Mouse (Mus musculus) urinary bladder, postnatal 10 days (tissue): ENCODE measurements around the gene 6330403K07Rik.

Experiments
- DNase-seq: peaks from one replicate; pipeline ENCODE4 v3.0.0; 2022; ENCODE audit warnings: low spot score

Gene 6330403K07Rik

DNA sequence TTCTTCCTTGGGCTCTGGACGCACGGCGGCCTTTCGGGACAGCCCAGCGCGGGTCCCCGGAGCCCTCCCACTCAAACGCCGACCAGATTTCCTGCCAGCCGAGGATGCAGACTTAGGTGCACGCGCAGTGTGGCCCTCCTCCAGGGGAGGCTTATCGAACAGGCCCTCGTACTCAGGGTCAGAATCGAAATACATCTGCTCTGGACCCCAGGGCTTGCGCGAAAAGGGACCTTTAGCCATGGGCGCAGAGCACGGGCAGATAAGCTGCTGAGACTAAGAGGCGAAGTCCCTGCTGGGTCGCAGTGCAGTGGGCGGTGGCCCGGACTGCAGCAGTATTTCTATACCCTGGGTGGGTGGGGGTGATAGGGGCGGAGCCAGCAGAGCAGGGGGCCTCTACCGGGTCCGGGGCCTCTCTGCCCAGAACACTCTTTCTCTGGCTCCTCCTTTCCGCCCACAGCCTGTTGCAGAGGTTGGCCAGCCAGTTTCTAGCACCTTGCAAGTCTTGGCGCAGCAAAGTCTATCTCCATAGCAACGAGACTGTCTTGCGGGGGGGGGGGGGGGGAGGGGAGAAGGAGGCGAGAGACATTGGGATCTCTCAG, at the start of gene 6330403K07Rik:
TSS of gene 6330403K07Rik (minus strand) at position 351 of the 599 bp plus-strand sequence.
- no peak for DNase-seq

DNA sequence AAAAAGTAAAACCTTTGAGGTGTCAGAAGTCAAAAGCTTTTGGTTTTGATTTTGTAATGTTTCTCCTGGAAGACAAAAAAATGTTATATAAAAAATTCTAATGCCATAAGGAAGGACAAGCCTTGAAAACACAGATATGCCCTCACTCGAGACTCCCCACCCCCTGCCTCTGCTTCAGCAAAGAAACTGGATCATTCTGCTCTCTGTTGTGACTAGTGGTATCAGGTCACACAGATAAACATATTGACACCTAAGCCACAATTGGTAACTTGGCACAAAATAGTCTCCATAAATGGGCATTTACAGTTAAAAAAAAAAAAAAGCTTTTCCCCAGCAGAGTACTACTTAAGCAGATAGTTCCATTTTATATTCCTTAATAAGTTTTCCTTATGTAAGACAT, 43.0 kb upstream of the 6330403K07Rik start:
- DNase-seq = no peak

DNA sequence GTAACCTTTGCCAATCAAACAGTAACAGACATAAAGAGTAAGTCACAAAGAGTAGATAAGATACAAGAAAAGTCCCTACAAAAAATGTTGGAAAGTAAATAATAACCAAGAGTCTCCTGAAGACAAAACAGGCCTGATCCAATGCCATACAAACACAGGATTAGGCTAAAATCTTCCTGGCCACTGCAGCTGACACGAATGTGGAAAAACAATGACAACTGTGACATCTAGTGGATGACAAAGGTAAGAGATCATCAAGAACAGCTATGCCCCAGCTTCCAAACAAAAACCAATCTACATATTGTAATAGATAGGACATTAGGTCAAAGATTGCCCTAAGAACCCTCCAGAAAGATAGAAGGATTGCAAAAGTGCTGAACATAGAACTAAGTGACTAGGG, 19.2 kb upstream of the 6330403K07Rik start:
- DNase-seq = no peak

DNA sequence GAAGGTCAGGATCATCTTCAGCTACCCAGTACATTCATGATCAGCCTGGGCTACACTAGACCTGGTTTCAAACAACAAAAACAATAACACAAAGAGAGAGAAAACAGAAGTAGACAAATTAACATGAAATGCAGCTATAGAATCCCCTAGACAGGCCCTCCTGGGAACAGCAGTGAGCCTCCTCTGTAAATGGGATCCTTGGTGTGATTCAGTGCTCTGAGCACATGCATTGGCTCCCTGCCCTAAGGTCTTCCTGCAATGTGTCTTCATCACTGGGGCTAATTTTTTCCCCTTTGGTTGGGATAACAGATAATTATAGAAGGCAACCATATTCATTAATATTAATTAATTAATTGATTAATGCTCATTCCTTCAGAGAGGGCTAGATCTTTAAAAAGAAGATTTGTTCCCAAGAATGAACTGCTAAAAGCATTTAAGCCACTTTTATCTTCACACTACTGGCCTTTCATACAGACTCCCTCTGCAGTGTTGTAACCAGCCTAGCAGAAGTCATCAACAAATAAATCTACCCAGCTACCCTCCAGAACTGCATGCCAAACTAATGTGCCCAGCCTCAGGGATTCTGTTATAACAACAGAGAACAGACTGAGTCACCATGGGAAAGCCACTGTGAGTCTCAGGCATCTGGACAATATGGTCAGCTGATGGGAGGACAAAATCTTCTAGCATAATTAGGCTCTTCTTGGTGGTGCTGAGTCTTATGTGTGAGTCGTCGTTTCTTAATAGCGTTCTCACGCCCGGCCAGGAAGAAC, 6.4 kb upstream of the 6330403K07Rik start:
- DNase-seq = no peak

DNA sequence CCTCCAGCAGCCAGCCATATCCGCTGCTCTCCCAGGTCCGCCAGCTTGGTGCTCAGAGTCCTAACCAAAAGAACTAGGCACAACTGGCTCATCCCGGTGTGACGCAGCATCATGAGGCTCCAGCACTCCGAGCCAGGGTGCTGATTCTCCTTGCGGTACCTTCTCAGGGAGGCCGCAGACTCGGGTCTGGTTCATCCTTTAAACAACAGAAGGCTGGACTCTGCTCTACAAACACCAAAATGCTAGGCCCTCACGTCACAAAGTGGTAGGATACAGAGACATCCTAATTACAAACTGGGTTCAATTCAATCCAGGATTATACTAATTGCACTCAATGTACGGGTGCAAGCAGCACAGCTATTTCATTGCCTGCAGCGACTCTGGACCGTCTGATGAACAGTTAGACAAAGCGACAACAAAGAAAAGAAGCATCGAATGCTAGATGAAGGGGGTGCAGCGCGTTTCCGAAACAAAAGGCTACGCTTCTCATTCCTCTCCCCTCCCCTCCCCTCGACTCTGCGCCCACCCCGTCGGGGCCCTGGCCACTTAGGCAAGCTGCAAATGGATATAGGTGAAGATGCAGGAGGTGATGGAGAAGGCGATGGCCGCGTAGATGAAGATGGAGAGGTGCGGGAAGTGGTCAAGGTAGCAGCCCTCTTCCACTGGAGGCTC, 686 bp downstream of the 6330403K07Rik start:
- no peak for DNase-seq

DNA sequence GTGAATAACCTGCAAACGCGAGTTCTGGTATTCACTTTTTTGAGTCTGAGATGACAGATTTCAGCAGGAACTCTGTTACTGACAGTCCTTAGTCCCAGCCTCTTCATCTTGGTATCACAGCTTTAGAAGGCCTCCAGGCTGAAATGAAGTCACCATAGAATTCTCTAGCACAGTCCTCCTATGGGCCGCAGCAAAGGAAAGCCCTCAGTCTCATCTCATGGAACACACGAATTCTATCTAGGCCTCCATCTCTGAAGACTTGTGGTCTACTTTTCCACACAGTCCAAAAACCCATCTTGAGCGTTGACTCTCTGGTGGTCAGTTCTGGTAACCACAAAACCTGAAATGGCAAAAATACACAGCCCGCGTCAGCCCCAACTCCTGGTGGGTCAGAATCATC, 1.2 kb downstream of the 6330403K07Rik start:
- DNase-seq = no peak

DNA sequence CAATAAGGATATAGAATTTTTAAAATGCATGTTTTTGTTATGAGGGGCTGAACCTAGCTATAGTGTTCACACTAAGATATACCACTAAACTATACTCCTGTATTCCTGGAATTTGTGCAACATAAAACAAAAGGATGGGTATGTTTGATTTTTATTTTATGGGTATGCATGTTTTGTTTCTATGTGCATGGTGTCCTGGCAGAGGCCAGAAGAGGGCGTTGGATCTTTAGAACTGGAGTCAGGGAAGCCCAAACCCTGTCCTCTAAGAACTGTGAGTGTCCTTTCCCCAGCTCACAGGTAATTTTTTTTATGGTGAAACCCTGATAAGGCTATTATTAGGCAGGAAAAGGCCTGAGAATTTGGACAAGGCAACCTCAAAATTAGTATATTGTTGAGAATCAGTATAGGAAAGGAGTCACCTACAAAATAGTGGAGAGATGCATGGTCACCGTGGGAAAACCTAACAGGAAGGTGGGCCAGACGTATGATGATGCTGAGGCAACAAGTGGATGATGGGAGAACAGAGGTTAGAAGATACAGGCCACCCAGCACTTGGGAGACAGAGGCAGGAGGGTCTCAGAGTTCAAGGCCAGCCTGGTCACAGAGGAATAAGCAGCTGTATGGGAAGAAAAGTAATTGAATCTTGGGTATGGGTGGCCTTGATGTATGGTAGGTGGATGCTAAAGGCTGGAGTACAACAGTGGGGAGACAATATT, 3.8 kb downstream of the 6330403K07Rik start:
- DNase-seq = no peak

DNA sequence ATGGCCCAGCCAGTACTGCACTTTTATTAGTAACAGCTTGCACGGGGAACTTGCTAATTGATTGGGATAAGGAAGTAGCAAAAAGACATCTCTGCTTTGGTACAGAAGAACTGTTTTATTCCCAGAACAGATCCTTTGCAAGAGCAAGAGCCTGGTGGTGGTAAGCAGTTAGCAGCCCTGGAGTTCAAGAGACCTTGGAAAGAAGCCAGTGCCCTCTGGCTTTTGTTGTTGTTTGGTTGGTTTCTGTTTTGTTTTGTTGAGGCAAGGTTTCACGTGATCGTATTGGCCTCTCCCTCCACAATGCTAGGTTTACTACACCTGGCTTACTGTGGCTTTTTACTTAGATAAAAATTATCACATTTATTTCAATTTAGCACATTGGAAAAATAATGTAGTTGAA, 5.0 kb downstream of the 6330403K07Rik start:
- DNase-seq = no peak

DNA sequence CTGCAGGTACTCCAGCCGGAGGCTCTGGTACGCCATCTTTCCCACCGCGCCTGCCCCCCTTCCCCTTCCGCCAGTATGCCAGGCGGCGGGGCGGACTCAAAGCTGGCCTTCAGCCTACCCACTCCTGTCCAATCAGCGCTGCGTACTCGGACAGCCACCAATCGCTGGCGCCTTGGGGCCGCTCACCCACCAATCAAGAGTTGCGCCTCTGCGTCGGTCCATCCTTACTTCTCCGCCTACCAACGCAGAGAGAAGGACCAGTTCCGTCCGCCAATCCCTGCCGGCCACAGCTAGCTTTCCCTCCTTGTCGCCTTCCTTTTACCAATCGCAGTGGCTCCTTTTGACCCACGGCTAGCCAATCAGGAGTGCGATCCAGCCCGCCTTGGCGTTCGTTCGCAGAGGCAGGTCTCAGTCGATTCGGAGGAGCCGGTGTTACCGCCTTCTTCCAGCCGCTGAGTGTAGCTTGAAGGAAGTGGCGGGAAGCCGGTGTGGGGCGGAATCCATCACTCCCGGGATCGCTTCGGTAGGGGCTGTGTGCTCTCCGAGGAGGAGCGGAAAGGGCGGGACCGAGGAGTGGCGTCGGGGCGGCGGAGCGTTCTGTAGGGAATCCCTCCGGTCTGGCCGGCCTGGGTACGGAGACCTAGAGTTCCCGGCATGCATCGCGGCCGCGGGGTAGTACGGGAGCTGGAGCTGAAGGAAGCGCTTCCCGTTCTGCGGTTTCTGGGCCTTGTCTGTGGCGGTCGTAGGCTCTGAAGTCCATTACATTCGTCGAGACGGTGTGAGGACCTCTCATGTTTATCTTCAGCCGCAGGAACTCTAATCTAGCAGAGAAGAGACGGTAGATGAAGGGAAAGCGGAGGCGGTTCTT, 13.9 kb downstream of the 6330403K07Rik start, which contains the start of the genes Mis12 and Derl2:
TSS of gene Mis12 (plus strand) at position 411 of the 868 bp plus-strand sequence.
TSS of gene Derl2 (minus strand) at position 641 of the 868 bp plus-strand sequence.
- DNase-seq = peak; percentile 93

DNA sequence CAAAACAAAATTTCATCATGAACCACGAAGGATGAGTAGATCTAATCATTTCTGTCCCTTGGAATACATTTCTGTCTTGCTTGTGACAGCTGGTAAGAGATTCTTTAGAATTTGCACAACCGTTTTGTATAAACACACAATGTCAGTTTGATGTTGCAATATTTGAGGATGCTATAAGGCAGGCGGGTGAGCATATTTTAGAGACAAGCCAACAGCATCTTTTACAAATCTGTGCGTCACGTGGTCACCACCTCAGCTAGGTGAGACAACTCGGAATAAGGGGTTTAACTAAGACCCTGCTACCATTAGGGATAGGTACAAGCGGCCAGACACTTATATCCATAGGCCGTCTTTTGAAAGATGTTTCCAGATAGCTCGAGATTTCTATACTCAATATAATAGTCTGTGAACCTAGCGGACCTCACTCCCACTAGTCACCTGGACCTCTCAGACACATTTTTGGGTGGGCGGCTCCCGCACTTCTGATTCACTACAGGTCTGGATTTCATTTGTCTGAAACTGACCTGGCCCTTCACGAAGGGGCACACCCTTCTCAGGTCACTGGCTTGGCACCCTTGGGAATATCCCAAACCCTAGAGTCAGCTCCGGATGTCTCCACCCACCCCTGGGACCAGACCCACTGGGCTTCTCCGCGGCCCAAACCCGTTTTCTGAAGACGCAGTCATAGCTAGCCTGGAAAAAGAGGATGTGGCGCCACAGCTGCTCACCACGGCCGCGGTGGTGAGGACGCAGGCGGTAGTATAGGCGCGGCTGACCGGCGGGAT, 14.7 kb downstream of the 6330403K07Rik start:
- no peak for DNase-seq

DNA sequence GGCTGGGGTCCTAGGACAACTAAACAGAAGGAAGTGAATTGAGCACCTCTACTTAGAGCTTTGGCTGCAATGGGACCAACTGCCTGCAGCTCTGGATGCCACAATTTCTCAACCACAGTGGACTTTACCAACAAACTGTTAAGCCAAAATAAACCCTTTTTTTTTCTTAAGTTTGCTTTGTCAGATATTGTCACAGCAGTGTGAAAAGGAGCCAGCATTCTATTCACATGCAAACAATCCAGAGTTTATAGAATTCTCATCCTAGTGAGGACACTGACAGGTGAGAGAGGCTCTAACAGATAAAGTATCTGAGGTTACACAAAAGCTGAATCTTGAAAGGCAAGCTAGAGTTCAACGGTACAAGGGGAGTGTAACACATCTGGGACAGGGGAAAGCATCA, 16.3 kb downstream of the 6330403K07Rik start:
- DNase-seq = no peak

DNA sequence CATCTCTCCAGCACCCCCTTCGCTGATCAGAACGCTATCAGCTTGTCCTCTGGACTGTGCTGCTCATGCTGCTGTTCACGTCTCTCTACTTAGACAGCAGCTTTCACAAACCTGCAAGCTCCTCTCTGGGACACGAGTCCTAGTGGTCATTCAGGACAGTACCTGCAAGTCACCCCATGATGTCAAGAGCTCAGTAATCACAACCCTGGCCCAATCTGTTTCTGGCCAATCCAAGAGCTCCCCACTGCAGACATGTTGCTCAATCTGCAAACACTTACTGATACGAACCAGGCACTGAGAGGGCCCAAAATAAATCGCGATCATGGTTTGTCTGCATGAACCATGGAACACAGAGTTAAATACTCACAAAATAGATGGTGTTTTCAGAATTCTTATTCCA, 20.6 kb downstream of the 6330403K07Rik start:
- DNase-seq = no peak

DNA sequence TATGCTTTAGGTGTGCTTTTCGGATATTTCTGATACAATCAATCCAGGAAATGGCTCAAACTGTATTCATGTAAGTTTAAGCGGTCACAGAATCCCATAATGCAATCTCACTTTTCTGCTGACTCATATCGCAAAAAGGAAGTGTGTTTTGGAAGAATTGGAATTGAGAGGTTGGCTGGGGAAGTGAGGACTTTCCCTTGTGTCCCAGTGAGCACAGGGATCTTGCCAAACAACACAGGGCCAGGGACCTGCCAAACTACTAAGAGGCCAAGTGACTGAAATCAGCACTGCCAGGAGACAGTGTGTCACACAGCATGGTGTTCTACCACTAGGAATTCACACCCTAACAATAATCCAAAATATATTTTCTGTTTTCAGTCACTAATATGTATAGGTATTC, 25.0 kb downstream of the 6330403K07Rik start:
- no peak for DNase-seq

DNA sequence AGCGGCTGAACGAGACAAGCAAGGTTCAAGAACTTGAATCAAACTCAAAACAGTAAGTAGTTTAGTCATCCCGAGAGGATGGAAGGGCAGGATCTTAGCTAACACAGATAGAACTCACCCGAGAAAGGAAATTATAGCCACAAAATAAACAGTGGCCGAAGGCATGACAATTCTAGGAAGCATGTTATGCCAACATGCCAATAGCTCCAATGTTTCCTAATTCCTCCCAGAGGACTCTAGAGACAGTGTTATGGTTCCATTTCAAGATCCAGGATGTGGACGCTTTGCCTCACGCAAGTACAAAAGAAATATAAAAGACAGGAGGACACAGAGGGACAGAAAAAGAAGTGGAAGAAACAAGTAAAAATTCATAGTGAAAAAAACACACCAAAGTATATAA, 25.5 kb downstream of the 6330403K07Rik start:
- no peak for DNase-seq

DNA sequence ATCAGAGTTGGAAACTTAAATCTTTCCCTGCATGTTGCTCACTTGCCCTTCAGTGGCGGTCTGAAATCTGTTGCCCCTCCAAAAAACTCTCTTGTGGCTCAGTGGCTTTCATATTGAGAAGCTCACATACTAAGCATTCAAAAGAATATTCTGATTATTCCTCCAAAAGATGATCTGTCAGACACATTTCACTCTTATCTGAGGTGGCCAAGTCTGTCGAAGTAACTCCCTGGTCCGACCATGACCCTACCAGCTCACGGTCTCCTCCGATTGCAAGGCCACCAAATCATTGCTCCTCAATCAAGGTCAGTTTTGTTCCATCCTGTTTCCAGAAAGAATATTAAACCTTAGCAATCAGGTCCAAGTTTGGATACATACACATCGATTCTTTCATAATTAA, 26.3 kb downstream of the 6330403K07Rik start:
- DNase-seq = no peak

DNA sequence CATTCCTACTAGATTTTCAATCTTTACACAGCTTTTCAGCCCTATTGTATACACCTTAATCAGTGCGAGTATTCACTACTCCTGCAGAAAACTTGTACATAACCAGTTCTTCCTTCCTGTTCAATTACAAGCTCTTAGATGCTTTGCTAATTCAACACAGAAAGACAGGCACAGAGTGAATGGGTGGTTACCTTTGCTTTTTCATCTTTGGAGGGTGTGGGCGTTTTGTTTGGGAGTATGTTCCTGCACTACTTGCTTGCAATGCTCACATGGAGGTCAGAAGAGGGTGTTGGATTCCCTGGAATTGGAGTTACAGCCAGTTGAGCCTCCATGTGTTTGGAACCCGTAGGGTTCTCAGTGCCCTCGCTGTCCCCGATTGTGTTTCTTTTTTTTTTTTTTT, 28.3 kb downstream of the 6330403K07Rik start:
- DNase-seq = no peak

DNA sequence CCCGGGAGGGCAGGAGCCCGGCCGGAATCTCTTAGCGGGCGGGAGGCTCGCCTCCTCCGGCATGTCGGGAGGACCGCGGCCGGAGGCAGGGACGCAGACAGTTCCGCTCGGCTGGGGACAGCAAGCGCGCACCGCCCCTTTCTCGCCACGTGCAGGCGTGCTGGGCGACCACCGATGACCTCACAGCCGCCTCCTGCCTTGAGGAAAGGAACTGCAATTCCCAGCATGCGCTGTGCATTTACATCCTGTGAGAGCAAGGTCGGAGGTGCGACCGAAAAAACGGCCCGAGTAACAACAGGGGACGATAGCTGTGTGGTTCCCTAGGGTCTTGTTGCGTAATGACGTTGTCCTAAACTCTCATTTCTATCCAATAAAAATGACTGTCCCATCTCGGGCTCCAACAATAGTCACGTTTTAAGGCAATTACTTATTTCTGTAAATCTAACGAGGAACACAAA, 29.0 kb downstream of the 6330403K07Rik start, which contains the start of gene Dhx33:
TSS of gene Dhx33 (minus strand) at position 122 of the 458 bp plus-strand sequence.
- DNase-seq = peak; percentile 78

DNA sequence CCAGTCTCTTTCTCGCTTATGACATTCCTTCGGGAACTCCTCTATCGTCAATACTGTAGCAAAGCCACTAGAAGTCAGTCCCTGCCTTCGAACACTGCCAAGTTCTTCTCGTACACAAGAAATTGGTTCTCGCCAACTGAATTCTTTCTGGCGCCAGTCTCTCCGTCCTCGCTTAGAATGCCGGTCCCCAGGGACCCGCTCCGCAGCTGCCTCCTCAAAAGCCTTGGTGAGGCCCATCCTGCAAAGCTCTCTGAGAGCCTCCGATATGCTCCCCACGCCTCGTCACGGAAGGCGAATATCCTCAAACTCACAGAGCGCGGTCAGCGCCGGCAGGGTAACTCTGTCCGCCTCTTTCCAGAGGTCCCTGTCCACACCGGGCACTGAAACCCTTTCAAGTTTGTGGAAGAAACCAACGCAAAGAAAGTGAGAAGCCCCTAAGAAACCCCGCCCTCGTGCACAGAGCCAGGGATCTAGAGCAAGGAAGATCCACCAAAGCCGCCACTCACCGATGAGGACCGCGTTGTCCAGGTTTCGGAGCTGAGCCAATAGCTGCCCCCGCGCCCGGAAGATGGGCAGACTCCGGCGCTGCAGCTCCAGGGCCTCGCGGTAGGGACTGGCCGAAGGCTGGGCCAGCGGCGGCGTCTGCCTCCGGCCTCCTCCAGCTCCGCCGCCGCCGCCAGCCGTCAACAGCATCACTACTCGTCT, 29.6 kb downstream of the 6330403K07Rik start:
- no peak for DNase-seq

DNA sequence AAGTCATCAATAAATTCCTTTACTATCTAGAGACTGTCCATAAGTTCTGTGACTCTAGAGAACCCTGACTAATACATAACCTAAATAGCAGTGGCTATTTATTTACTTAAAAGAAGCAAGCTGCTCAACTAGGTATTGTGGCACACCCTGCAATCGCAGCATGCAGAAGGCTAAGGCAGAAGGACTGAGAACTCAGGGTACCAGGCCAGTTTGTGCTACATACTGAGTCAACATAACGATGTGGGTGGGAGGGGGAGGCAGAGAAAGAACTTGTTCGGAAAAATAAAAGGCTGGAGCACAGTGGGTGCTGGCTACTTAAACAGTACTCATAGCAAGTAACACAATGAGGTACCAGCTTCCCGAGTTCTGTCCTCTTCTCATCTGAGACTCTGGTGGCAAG, 32.1 kb downstream of the 6330403K07Rik start:
- DNase-seq = no peak
